Mouse (Mus musculus) myocyte (in vitro differentiated cells): ENCODE results near the gene Cdc45.

Experiments
- CEBPB ChIP-seq: IDR thresholded peaks from 2 replicates; pipeline ENCODE4 v1.6.1; 2011; ENCODE audit warnings: mild to moderate bottlenecking, moderate library complexity; ENCODE audit not compliant: poor library complexity, insufficient read depth, severe bottlenecking
- MAX ChIP-seq: IDR thresholded peaks from one replicate; pipeline ENCODE4 v1.6.1; 2011; ENCODE audit warnings: low read depth, mild to moderate bottlenecking, control low read depth
- MYOD1 ChIP-seq, 3 experiments: IDR thresholded peaks; one replicate each; pipeline ENCODE4 v1.6.1; 2011; ENCODE audit warnings: control low read depth in 2 of 3, low read depth in 2 of 3, mild to moderate bottlenecking in 2 of 3, moderate library complexity in 1 of 3; ENCODE audit not compliant: insufficient read length in 2 of 3, control insufficient read depth in 1 of 3
- MYOG ChIP-seq, 3 experiments: IDR thresholded peaks; one replicate each; pipeline ENCODE4 v1.6.1; 2011; ENCODE audit warnings: control low read depth in 2 of 3, low read depth in 2 of 3, mild to moderate bottlenecking in 2 of 3; ENCODE audit not compliant: insufficient read length in 2 of 3, control insufficient read depth in 1 of 3, insufficient read depth in 1 of 3
- POLR2A ChIP-seq: IDR thresholded peaks from one replicate; pipeline ENCODE4 v1.6.1; 2011; ENCODE audit warnings: low read depth, mild to moderate bottlenecking, control low read depth, moderate library complexity; ENCODE audit not compliant: insufficient read length
- SRF ChIP-seq: IDR thresholded peaks from one replicate; pipeline ENCODE4 v1.6.1; 2011; ENCODE audit warnings: low read depth; ENCODE audit not compliant: control insufficient read depth, insufficient read length
- USF1 ChIP-seq: IDR thresholded peaks from one replicate; pipeline ENCODE4 v1.6.1; 2011; ENCODE audit warnings: low read depth, mild to moderate bottlenecking, control low read depth, moderate library complexity

GRCm38 (mm10) chr16:18769501-18769900 is 42.3 kb downstream of the Cdc45 start:
- TF ChIP-seq USF1 (no peak), MAX (no peak), POLR2A (no peak), MYOG (IDR thresholded peaks at IDR 0.05; ENCODE audit: control insufficient read depth in 1 of 3, insufficient read depth in 1 of 3, insufficient read length in 2 of 3, low read depth in 2 of 3) (no peak), MYOD1 (IDR thresholded peaks at IDR 0.05; ENCODE audit: control insufficient read depth in 1 of 3, insufficient read length in 2 of 3, low read depth in 2 of 3) (no peak), CEBPB (no peak), SRF (no peak)
